Mouse (Mus musculus): Measurements from ENCODE around the gene Nudc. TPM values are rescaled to one million over a fixed set of nuclear protein-coding genes. Genes with fewer than 3 reads are reported as not detected.

Gene Nudc
- polyA plus RNA-seq (2012; fragmentation: generic; extraction: Trizol): 267 TPM
- long read RNA-seq, experiment 1, transcript Nudc-201 (8 exons, 1,316 nt): major isoform, 198 of 216 reads
- long read RNA-seq, experiment 1, partial matches to known transcripts: 18 of 216 reads
- long read RNA-seq, experiment 1, other reads (novel, unspliced or antisense): 0 of 216 reads
- long read RNA-seq, experiment 2, transcript Nudc-201 (8 exons, 1,316 nt): major isoform, 724 of 738 reads
- long read RNA-seq, experiment 2, partial matches to known transcripts: 2 of 738 reads
- long read RNA-seq, experiment 2, other reads (novel, unspliced or antisense): 12 of 738 reads

GRCm38 (mm10) chr4:133545272-133546231, at the start of gene Nudc:
Gene Nudc, minus strand, starts transcription at chr4:133545996.
- peaks cover 53% of the 10 kb centered on the region for H3K79me2 ChIP-seq (ENCODE audit: control insufficient read depth, insufficient read depth)
- H3K27me3 ChIP-seq (ENCODE audit: control insufficient read depth, insufficient read depth, insufficient read length): no peaks in the 10 kb centered on the region
- peak within 1 kb of the TSS; percentile 95 for H3ac ChIP-seq (ENCODE audit: control insufficient read depth, insufficient read length, low read depth)
- H3K79me3 ChIP-seq (ENCODE audit: low read depth): peaks cover 46% of the 10 kb centered on the region
- peak within 1 kb of the TSS; percentile 85 for H3K4me3 ChIP-seq (ENCODE audit: insufficient read depth, poor library complexity, severe bottlenecking)
- peaks cover 15% of the 10 kb centered on the region for H3K36me3 ChIP-seq (ENCODE audit: control insufficient read depth, insufficient read depth)
- no peak for TF ChIP-seq MYOD1 (IDR thresholded peaks at IDR 0.05; ENCODE audit: control insufficient read depth, insufficient read length, low read depth)
- TF ChIP-seq MAX (IDR thresholded peaks at IDR 0.05): no peak
- TF ChIP-seq CEBPB (IDR thresholded peaks at IDR 0.05; ENCODE audit: low read depth): no peak

- H3ac ChIP-seq (ENCODE audit: control insufficient read depth, insufficient read length, low read depth): no peak overlapping the region
- TF ChIP-seq CTCF (IDR thresholded peaks at IDR 0.05; ENCODE audit: control insufficient read depth, insufficient read depth, insufficient read length): no peak
- no peak for TF ChIP-seq MYOD1 (IDR thresholded peaks at IDR 0.05; ENCODE audit: control insufficient read depth, insufficient read length, low read depth)
- no peak for TF ChIP-seq CEBPB (IDR thresholded peaks at IDR 0.05; ENCODE audit: low read depth)
- TF ChIP-seq MAX (IDR thresholded peaks at IDR 0.05): no peak
- no peak for TF ChIP-seq MYOG (IDR thresholded peaks at IDR 0.05; ENCODE audit: control insufficient read depth, extremely low read depth, insufficient read length)
- TF ChIP-seq USF1 (IDR thresholded peaks at IDR 0.05; ENCODE audit: low read depth): no peak
- no peak for TF ChIP-seq FOSL1 (IDR thresholded peaks at IDR 0.05; ENCODE audit: insufficient read depth, low read length, poor library complexity, severe bottlenecking)
- peaks cover 5% of the 10 kb centered on the region for H3K36me3 ChIP-seq (ENCODE audit: control insufficient read depth, insufficient read depth)
- H3K79me2 ChIP-seq (ENCODE audit: control insufficient read depth, insufficient read depth): no peaks in the 10 kb centered on the region
- no peaks in the 10 kb centered on the region for H3K79me3 ChIP-seq (ENCODE audit: low read depth)
- no peaks in the 10 kb centered on the region for H3K27me3 ChIP-seq (ENCODE audit: control insufficient read depth, insufficient read depth, insufficient read length)
- no peak overlapping the region for H3K4me3 ChIP-seq (ENCODE audit: insufficient read depth, poor library complexity, severe bottlenecking)
These were observed 49.7 kb upstream of the Nudc start for GRCm38 (mm10) chr4:133595538-133595937.

- no peak for TF ChIP-seq MYOD1 (IDR thresholded peaks at IDR 0.05; ENCODE audit: control insufficient read depth, insufficient read length, low read depth)
- TF ChIP-seq CTCF (IDR thresholded peaks at IDR 0.05; ENCODE audit: control insufficient read depth, insufficient read depth, insufficient read length): peak; percentile 15
- Histone ChIP-seq H3K27me3 (ENCODE audit: control insufficient read depth, insufficient read depth, insufficient read length) (no peaks in the 10 kb centered on the region), H3ac (ENCODE audit: control insufficient read depth, insufficient read length, low read depth) (no peak overlapping the region), H3K4me3 (ENCODE audit: insufficient read depth, poor library complexity, severe bottlenecking) (no peak overlapping the region), H3K36me3 (ENCODE audit: control insufficient read depth, insufficient read depth) (peaks cover 16% of the 10 kb centered on the region), H3K79me2 (ENCODE audit: control insufficient read depth, insufficient read depth) (no peaks in the 10 kb centered on the region), H3K79me3 (ENCODE audit: low read depth) (no peaks in the 10 kb centered on the region)
These were observed 46.8 kb upstream of the Nudc start for GRCm38 (mm10) chr4:133592570-133592969.

- peak within 1 kb of the TSS; percentile 80 for H3K4me3 ChIP-seq (ENCODE audit: insufficient read depth, poor library complexity, severe bottlenecking)
- TF ChIP-seq MAX (IDR thresholded peaks at IDR 0.05) (no peak), USF1 (IDR thresholded peaks at IDR 0.05; ENCODE audit: low read depth) (no peak), FOSL1 (IDR thresholded peaks at IDR 0.05; ENCODE audit: insufficient read depth, low read length, poor library complexity, severe bottlenecking) (no peak), MYOG (IDR thresholded peaks at IDR 0.05; ENCODE audit: control insufficient read depth, extremely low read depth, insufficient read length) (no peak), CEBPB (IDR thresholded peaks at IDR 0.05; ENCODE audit: low read depth) (no peak), MYOD1 (IDR thresholded peaks at IDR 0.05; ENCODE audit: control insufficient read depth, insufficient read length, low read depth) (no peak), CTCF (IDR thresholded peaks at IDR 0.05; ENCODE audit: control insufficient read depth, insufficient read depth, insufficient read length) (no peak)
- no peaks in the 10 kb centered on the region for H3K27me3 ChIP-seq (ENCODE audit: control insufficient read depth, insufficient read depth, insufficient read length)
- H3K79me3 ChIP-seq (ENCODE audit: low read depth): peaks cover 3% of the 10 kb centered on the region
- peak within 1 kb of the TSS; percentile 99 for H3ac ChIP-seq (ENCODE audit: control insufficient read depth, insufficient read length, low read depth)
- H3K36me3 ChIP-seq (ENCODE audit: control insufficient read depth, insufficient read depth): peaks cover 40% of the 10 kb centered on the region
- H3K79me2 ChIP-seq (ENCODE audit: control insufficient read depth, insufficient read depth): peaks cover 26% of the 10 kb centered on the region
These were observed 38.5 kb upstream of the Nudc start, which contains the start of gene Gpn2 for GRCm38 (mm10) chr4:133584059-133584951. Gene Gpn2, plus strand, starts transcription at chr4:133584362.

- Histone ChIP-seq H3K27me3 (ENCODE audit: control insufficient read depth, insufficient read depth, insufficient read length) (no peaks in the 10 kb centered on the region), H3K4me3 (ENCODE audit: insufficient read depth, poor library complexity, severe bottlenecking) (peak overlapping the region; percentile 80), H3ac (ENCODE audit: control insufficient read depth, insufficient read length, low read depth) (peak overlapping the region; percentile 72), H3K79me3 (ENCODE audit: low read depth) (peaks cover 3% of the 10 kb centered on the region), H3K36me3 (ENCODE audit: control insufficient read depth, insufficient read depth) (peaks cover 41% of the 10 kb centered on the region), H3K79me2 (ENCODE audit: control insufficient read depth, insufficient read depth) (peaks cover 26% of the 10 kb centered on the region)
- no peak for TF ChIP-seq CTCF (IDR thresholded peaks at IDR 0.05; ENCODE audit: control insufficient read depth, insufficient read depth, insufficient read length)
- TF ChIP-seq FOSL1 (IDR thresholded peaks at IDR 0.05; ENCODE audit: insufficient read depth, low read length, poor library complexity, severe bottlenecking): no peak
- no peak for TF ChIP-seq MAX (IDR thresholded peaks at IDR 0.05)
- no peak for TF ChIP-seq CEBPB (IDR thresholded peaks at IDR 0.05; ENCODE audit: low read depth)
- no peak for TF ChIP-seq MYOG (IDR thresholded peaks at IDR 0.05; ENCODE audit: control insufficient read depth, extremely low read depth, insufficient read length)
- no peak for TF ChIP-seq MYOD1 (IDR thresholded peaks at IDR 0.05; ENCODE audit: control insufficient read depth, insufficient read length, low read depth)
- TF ChIP-seq USF1 (IDR thresholded peaks at IDR 0.05; ENCODE audit: low read depth): no peak
These were observed 37.9 kb upstream of the Nudc start for GRCm38 (mm10) chr4:133583690-133584058.

All from C2C12 (cell line).